Mouse (Mus musculus) liver, embryonic 13.5 days (tissue): ENCODE results near the gene Rtkn2. TPM values are rescaled to one million over a fixed set of nuclear protein-coding genes. Genes with fewer than 3 reads are reported as not detected.

Experiments used
- ATAC-seq: fragments of 200-750 bp; cut with Nextera tagmentation; 2 replicates; pipeline ENCODE4 v1.8.0; 2017; ENCODE audit warnings: low read depth, mild to moderate bottlenecking, moderate number of reproducible peaks, moderate library complexity
- DNase-seq: peaks from one replicate; pipeline ENCODE4 v3.0.0; 2022
- H3K27ac ChIP-seq: fragments of 300-500 bp; sonication (generic); 2 replicates; pipeline ENCODE4 v1.5.1; 2015; ENCODE audit warnings: moderate library complexity, mild to moderate bottlenecking, inconsistent platforms
- H3K27me3 ChIP-seq: fragments of 300-500 bp; sonication (generic); 2 replicates; pipeline ENCODE4 v1.6.1; 2015; ENCODE audit warnings: mild to moderate bottlenecking, inconsistent platforms
- H3K36me3 ChIP-seq: fragments of 300-500 bp; sonication (generic); 2 replicates; pipeline ENCODE4 v1.6.1; 2015; ENCODE audit warnings: mild to moderate bottlenecking, inconsistent platforms
- H3K4me1 ChIP-seq: fragments of 300-500 bp; sonication (generic); replicated peaks from 2 replicates; pipeline ENCODE4 v1.6.1; 2015; ENCODE audit warnings: inconsistent platforms
- H3K4me2 ChIP-seq: fragments of 300-500 bp; sonication (generic); 2 replicates; pipeline ENCODE4 v1.6.1; 2015; ENCODE audit warnings: inconsistent platforms, mild to moderate bottlenecking, moderate library complexity
- H3K4me3 ChIP-seq: fragments of 300-500 bp; sonication (generic); replicated peaks from 2 replicates; pipeline ENCODE4 v1.5.1; 2015; ENCODE audit warnings: mild to moderate bottlenecking, inconsistent platforms
- H3K9ac ChIP-seq: fragments of 300-500 bp; sonication (generic); 2 replicates; pipeline ENCODE4 v1.6.1; 2015; ENCODE audit warnings: mild to moderate bottlenecking, inconsistent platforms
- H3K9me3 ChIP-seq: fragments of 300-500 bp; sonication (generic); replicated peaks from 2 replicates; pipeline ENCODE4 v1.6.1; 2016; ENCODE audit warnings: inconsistent platforms
- WGBS: fragments of 180-500 bp; shearing (Covaris S2); methylation state at CpG from one replicate; pipeline ENCODE4 v1.1.7; 2015; ENCODE audit not compliant: insufficient replicate concordance; 5-methylcytosine and 5-hydroxymethylcytosine counted together
- polyA plus RNA-seq: library from polyadenylated mRNA; unstranded; fragments of >200 nt; fragmentation: Nextera tagmentation; extraction: Ambion mirVana; gene quantifications from 2 replicates; pipeline ENCODE4 v1.2.1, GENCODE M21; 2015

Rtkn2 gene
- polyA plus RNA-seq, 1 experiment from 2014 or later, result 1.8 TPM

- no peaks in the 10 kb centered on the region for H3K9me3 ChIP-seq
- DNase-seq, result peak; percentile 31
- no peak overlapping the region for H3K27ac ChIP-seq
- no peak overlapping the region for H3K9ac ChIP-seq
- peaks cover 5% of the 10 kb centered on the region; the same call in 1 of the 2 replicates for H3K4me1 ChIP-seq
- no peaks in the 10 kb centered on the region for H3K27me3 ChIP-seq
- H3K4me3 ChIP-seq, result no peak overlapping the region
- H3K36me3 ChIP-seq, result no peaks in the 10 kb centered on the region
- 26% methylated on average over 13 of the region's 13 CpGs for WGBS
- H3K4me2 ChIP-seq, result no peak overlapping the region
- no peak for ATAC-seq
These were observed 18.8 kb downstream of the Rtkn2 start for GRCm38 (mm10) chr10:67998116-67998635.

GRCm38 (mm10) chr10:67999170-67999569 lies 19.8 kb downstream of the Rtkn2 start:
- H3K4me3 ChIP-seq, result no peak overlapping the region
- H3K36me3 ChIP-seq, result no peaks in the 10 kb centered on the region
- WGBS, result 74% methylated on average over 10 of the region's 10 CpGs
- no peak overlapping the region for H3K4me2 ChIP-seq
- peaks cover 5% of the 10 kb centered on the region; the same call in 1 of the 2 replicates for H3K4me1 ChIP-seq
- no peak overlapping the region for H3K27ac ChIP-seq
- no peak overlapping the region for H3K9ac ChIP-seq
- DNase-seq, result no peak
- no peaks in the 10 kb centered on the region for H3K27me3 ChIP-seq
- H3K9me3 ChIP-seq, result no peaks in the 10 kb centered on the region
- ATAC-seq, result no peak

GRCm38 (mm10) chr10:68001456-68001855 lies 22.1 kb downstream of the Rtkn2 start:
- Histone ChIP-seq H3K27ac (no peak overlapping the region), H3K4me1 (peaks cover 5% of the 10 kb centered on the region; the same call in 1 of the 2 replicates), H3K9me3 (no peaks in the 10 kb centered on the region), H3K36me3 (no peaks in the 10 kb centered on the region), H3K27me3 (no peaks in the 10 kb centered on the region), H3K4me2 (no peak overlapping the region), H3K9ac (no peak overlapping the region), H3K4me3 (no peak overlapping the region)
- DNase-seq, result no peak
- 73% methylated on average over 6 of the region's 6 CpGs for WGBS
- no peak for ATAC-seq

- no peaks in the 10 kb centered on the region for H3K4me1 ChIP-seq
- H3K4me2 ChIP-seq, result no peak overlapping the region
- H3K27me3 ChIP-seq, result no peaks in the 10 kb centered on the region
- no peaks in the 10 kb centered on the region for H3K9me3 ChIP-seq
- 82% methylated on average over 18 of the region's 18 CpGs for WGBS
- H3K36me3 ChIP-seq, result no peaks in the 10 kb centered on the region
- H3K27ac ChIP-seq, result no peak overlapping the region
- H3K4me3 ChIP-seq, result no peak overlapping the region
- DNase-seq, result no peak
- ATAC-seq, result no peak
- no peak overlapping the region for H3K9ac ChIP-seq
These were observed 24.5 kb downstream of the Rtkn2 start for GRCm38 (mm10) chr10:68003651-68004422.

- no peaks in the 10 kb centered on the region for H3K27me3 ChIP-seq
- no peaks in the 10 kb centered on the region for H3K36me3 ChIP-seq
- 69% methylated on average over 17 of the region's 17 CpGs for WGBS
- no peaks in the 10 kb centered on the region for H3K4me1 ChIP-seq
- no peak overlapping the region for H3K4me3 ChIP-seq
- DNase-seq, result no peak
- H3K4me2 ChIP-seq, result no peak overlapping the region
- ATAC-seq, result no peak
- no peak overlapping the region for H3K27ac ChIP-seq
- H3K9me3 ChIP-seq, result no peaks in the 10 kb centered on the region
- no peak overlapping the region for H3K9ac ChIP-seq
These were observed 26.0 kb downstream of the Rtkn2 start for GRCm38 (mm10) chr10:68005404-68005803.

GRCm38 (mm10) chr10:68006491-68006890 lies 27.1 kb downstream of the Rtkn2 start:
- DNase-seq (no peak), ATAC-seq (no peak)
- Histone ChIP-seq H3K9me3 (no peaks in the 10 kb centered on the region), H3K4me2 (no peak overlapping the region), H3K9ac (no peak overlapping the region), H3K36me3 (0 out of 2 replicates have a peak, but pooled peaks cover 3% of the 10 kb centered on the region), H3K27ac (no peak overlapping the region), H3K4me3 (no peak overlapping the region), H3K27me3 (no peaks in the 10 kb centered on the region), H3K4me1 (no peaks in the 10 kb centered on the region)
- WGBS, result 82% methylated on average over 11 of the region's 11 CpGs

- H3K9me3 ChIP-seq, result no peaks in the 10 kb centered on the region
- H3K27me3 ChIP-seq, result no peaks in the 10 kb centered on the region
- H3K4me1 ChIP-seq, result no peaks in the 10 kb centered on the region
- no peak overlapping the region for H3K27ac ChIP-seq
- H3K36me3 ChIP-seq, result 0 out of 2 replicates have a peak, but pooled peaks cover 4% of the 10 kb centered on the region
- no peak overlapping the region for H3K9ac ChIP-seq
- 76% methylated on average over 6 of the region's 6 CpGs for WGBS
- ATAC-seq, result no peak
- H3K4me3 ChIP-seq, result no peak overlapping the region
- DNase-seq, result no peak
- no peak overlapping the region for H3K4me2 ChIP-seq
These were observed 27.7 kb downstream of the Rtkn2 start for GRCm38 (mm10) chr10:68007103-68007502.

GRCm38 (mm10) chr10:68008198-68008955 lies 29.0 kb downstream of the Rtkn2 start:
- Histone ChIP-seq H3K4me3 (no peak overlapping the region), H3K27me3 (no peaks in the 10 kb centered on the region), H3K36me3 (peaks cover 7% of the 10 kb centered on the region; the same call in 1 of the 2 replicates), H3K9me3 (no peaks in the 10 kb centered on the region), H3K9ac (no peak overlapping the region), H3K4me2 (no peak overlapping the region), H3K27ac (no peak overlapping the region), H3K4me1 (no peaks in the 10 kb centered on the region)
- 55% methylated on average over 13 of the region's 13 CpGs for WGBS
- no peak for DNase-seq
- ATAC-seq, result no peak

GRCm38 (mm10) chr10:68009301-68009700 lies 29.9 kb downstream of the Rtkn2 start:
- 73% methylated on average over 9 of the region's 9 CpGs for WGBS
- H3K9ac ChIP-seq, result no peak overlapping the region
- no peaks in the 10 kb centered on the region for H3K4me1 ChIP-seq
- H3K36me3 ChIP-seq, result peaks cover 7% of the 10 kb centered on the region; the same call in 1 of the 2 replicates
- H3K4me3 ChIP-seq, result no peak overlapping the region
- DNase-seq, result peak; percentile 32
- H3K27ac ChIP-seq, result no peak overlapping the region
- no peaks in the 10 kb centered on the region for H3K9me3 ChIP-seq
- ATAC-seq, result no peak
- no peak overlapping the region for H3K4me2 ChIP-seq
- no peaks in the 10 kb centered on the region for H3K27me3 ChIP-seq

- ATAC-seq (no peak), DNase-seq (no peak)
- WGBS, result 81% methylated on average over 7 of the region's 7 CpGs
- H3K4me3 ChIP-seq, result no peak overlapping the region
- no peak overlapping the region for H3K4me2 ChIP-seq
- H3K27me3 ChIP-seq, result no peaks in the 10 kb centered on the region
- H3K4me1 ChIP-seq, result no peaks in the 10 kb centered on the region
- H3K36me3 ChIP-seq, result peaks cover 7% of the 10 kb centered on the region; the same call in 1 of the 2 replicates
- H3K9me3 ChIP-seq, result no peaks in the 10 kb centered on the region
- H3K9ac ChIP-seq, result no peak overlapping the region
- no peak overlapping the region for H3K27ac ChIP-seq
These were observed 30.5 kb downstream of the Rtkn2 start for GRCm38 (mm10) chr10:68009867-68010266.

GRCm38 (mm10) chr10:68013137-68013536 lies 33.8 kb downstream of the Rtkn2 start:
- 70% methylated on average over 2 of the region's 2 CpGs for WGBS
- DNase-seq, result peak; percentile 22

More at GRCm38 (mm10) chr10:68013137-68013536, 33.8 kb downstream of the Rtkn2 start:
- H3K36me3 ChIP-seq, result peaks cover 7% of the 10 kb centered on the region; the same call in 1 of the 2 replicates
- no peak for ATAC-seq
- H3K4me2 ChIP-seq, result no peak overlapping the region
- H3K27me3 ChIP-seq, result no peaks in the 10 kb centered on the region
- H3K9me3 ChIP-seq, result no peaks in the 10 kb centered on the region
- H3K9ac ChIP-seq, result no peak overlapping the region
- H3K27ac ChIP-seq, result no peak overlapping the region
- H3K4me3 ChIP-seq, result no peak overlapping the region
- no peaks in the 10 kb centered on the region for H3K4me1 ChIP-seq
